Mouse (Mus musculus): Measurements from ENCODE around the gene Gabra5.

GRCm38 (mm10) chr7:57512955-57513354 is 3.1 kb upstream of the Gabra5 start:
- TF ChIP-seq CTCF (IDR thresholded peaks at IDR 0.05; ENCODE audit: insufficient read depth, low read depth, low read length) = no peak
- no peak for TF ChIP-seq POLR2A (IDR thresholded peaks at IDR 0.05; ENCODE audit: insufficient read depth, low read depth, low read length)
